In genomic region chr2:26497861-26498533, GRCm38 (mm10) we compare ENCODE assay signal across 8 mouse cellular contexts. TPM values are rescaled to one million over a fixed set of nuclear protein-coding genes. Genes with fewer than 3 reads are reported as not detected.
A peak's percentile ranks its signal among the peaks of the same experiment; 100 is the strongest.
DNase-seq lines count a peak whose midpoint lies in the region; ATAC-seq and TF ChIP-seq lines count a peak whose summit lies in the region.

No protein-coding gene starts in this region.

- peak overlapping the region; percentile 87 for H3K4me2 ChIP-seq in heart, embryonic 14.5 days (ENCODE audit: low read length)
- H3K4me2 ChIP-seq in neural tube, embryonic 12.5 days (replicated peaks): peak overlapping the region; percentile 81

- no peak for DNase-seq in left cerebral cortex, adult 2 months (ENCODE audit: extremely low spot score in 1 of 2, low spot score in 2 of 2)
- DNase-seq in left cerebral cortex, adult 11 months (ENCODE audit: low spot score): no peak
- peak; percentile 50 to 60 for DNase-seq in kidney, postnatal 4 days
- DNase-seq in embryo, embryonic 11 days: no peak
- DNase-seq in urinary bladder, postnatal 10 days (ENCODE audit: low spot score): no peak
- no peak for DNase-seq in layer of hippocampus, postnatal 36 days

- no peak overlapping the region for H3K4me3 ChIP-seq in left cerebral cortex, adult 2 months
- H3K4me3 ChIP-seq in heart, embryonic 14.5 days (ENCODE audit: control insufficient read depth in 1 of 2, insufficient read depth in 1 of 2, low read depth in 1 of 2, low read length in 2 of 2): no peak overlapping the region
- H3K4me3 ChIP-seq in neural tube, embryonic 12.5 days: no peak overlapping the region

- H3K36me3 ChIP-seq in heart, embryonic 14.5 days (ENCODE audit: control insufficient read depth, insufficient read depth, low read length): peaks cover 9% of the 10 kb centered on the region
- peaks cover 13% of the 10 kb centered on the region; the same call in 1 of the 2 replicates for H3K36me3 ChIP-seq in neural tube, embryonic 12.5 days

- intact Hi-C loops in left cerebral cortex, adult 2 months (cut with DNase I): no loop called here

- no peak overlapping the region for H3K9ac ChIP-seq in heart, embryonic 14.5 days (ENCODE audit: low read length)
- no peak overlapping the region for H3K9ac ChIP-seq in neural tube, embryonic 12.5 days

- 55% methylated on average over 11 of the region's 11 CpGs for WGBS in heart, embryonic 14.5 days
- 74% methylated on average over 11 of the region's 11 CpGs for WGBS in neural tube, embryonic 12.5 days

- no peak for TF ChIP-seq CTCF in left cerebral cortex, adult 2 months (IDR thresholded peaks at IDR 0.05)

- no peak for ATAC-seq in heart, embryonic 14.5 days (ENCODE audit: insufficient number of reproducible peaks, insufficient read depth, low FRiP score, low read depth)
- ATAC-seq in neural tube, embryonic 12.5 days (ENCODE audit: low FRiP score, low read depth): no peak

- H3K27ac ChIP-seq in left cerebral cortex, adult 2 months: peak overlapping the region; percentile 44; the same call in 1 of the 2 replicates
- peak overlapping the region; percentile 36 to 86 for H3K27ac ChIP-seq in heart, embryonic 14.5 days (replicated peaks in 1 of 2; ENCODE audit: control insufficient read depth in 1 of 2, insufficient read depth in 1 of 2, low read depth in 2 of 2, low read length in 2 of 2)
- no peak overlapping the region for H3K27ac ChIP-seq in neural tube, embryonic 12.5 days

- peaks cover 25% of the 10 kb centered on the region for H3K27me3 ChIP-seq in heart, embryonic 14.5 days (ENCODE audit: control insufficient read depth, insufficient read depth, low read length)
- H3K27me3 ChIP-seq in neural tube, embryonic 12.5 days (replicated peaks): 0 out of 2 replicates have a peak, but pooled peaks cover under 1% of the 10 kb centered on the region

- H3K4me1 ChIP-seq in heart, embryonic 14.5 days (ENCODE audit: control insufficient read depth in 2 of 2, insufficient read depth in 2 of 2, low read length in 2 of 2): peaks cover 41 to 57% of the 10 kb centered on the region in 2 experiments
- peaks cover 96% of the 10 kb centered on the region for H3K4me1 ChIP-seq in neural tube, embryonic 12.5 days

- no peaks in the 10 kb centered on the region for H3K9me3 ChIP-seq in heart, embryonic 14.5 days (ENCODE audit: control insufficient read depth, low read length)
- no peaks in the 10 kb centered on the region for H3K9me3 ChIP-seq in neural tube, embryonic 12.5 days

RNA-seq across cellular contexts. Expression of gene Notch1, which starts 18.5 kb away (rescaled TPM):
- total RNA-seq in left cerebral cortex, adult 2 months (2021): 10 to 100 TPM; 23.8 to 23.9 TPM
- 21.2 and 21.6 TPM in 2 replicates for polyA plus RNA-seq in heart, embryonic 14.5 days (2014; fragmentation: Nextera tagmentation; extraction: Ambion mirVana)
- 44.7 and 48.2 TPM in 2 replicates for polyA plus RNA-seq in neural tube, embryonic 12.5 days (2016; fragmentation: Nextera tagmentation; extraction: Ambion mirVana)
- total RNA-seq in layer of hippocampus, postnatal 36 days (2021): 10 to 100 TPM; 30.4 to 31.4 TPM

RNA-seq across cellular contexts. Expression of gene Sec16a, which starts 53.0 kb away (rescaled TPM):
- 10 to 100 TPM; 50.6 to 50.9 TPM for total RNA-seq in left cerebral cortex, adult 2 months (2021)
- 19.4 TPM in 2 replicates for polyA plus RNA-seq in heart, embryonic 14.5 days (2014; fragmentation: Nextera tagmentation; extraction: Ambion mirVana)
- 26.0 and 26.3 TPM in 2 replicates for polyA plus RNA-seq in neural tube, embryonic 12.5 days (2016; fragmentation: Nextera tagmentation; extraction: Ambion mirVana)
- total RNA-seq in layer of hippocampus, postnatal 36 days (2021): 10 to 100 TPM; 52.9 to 57.5 TPM

Comparison
In these comparisons a context has a peak if more than half of its experiments do, and no peak if none do; other contexts are left out.
1. DNase-seq: peak in kidney, postnatal 4 days (2 of 2); none in left cerebral cortex, adult 2 months (0 of 2), left cerebral cortex, adult 11 months (single experiment), embryo, embryonic 11 days (single experiment), urinary bladder, postnatal 10 days (single experiment) and layer of hippocampus, postnatal 36 days (0 of 2).